Mouse (Mus musculus): ENCODE data around the gene Pou3f3. TPM values are rescaled to one million over a fixed set of nuclear protein-coding genes. Genes with fewer than 3 reads are reported as not detected.

Gene Pou3f3
- polyA plus RNA-seq, 1 experiment = not detected

- no peak overlapping the region for H3K4me3 ChIP-seq (replicated peaks)
- H3K27me3 ChIP-seq (ENCODE audit: control insufficient read depth) = peaks cover 97% of the 10 kb centered on the region
- no peaks in the 10 kb centered on the region for H3K36me3 ChIP-seq (ENCODE audit: control insufficient read depth)
- H3K9me3 ChIP-seq (ENCODE audit: control insufficient read depth, low read length) = no peaks in the 10 kb centered on the region; the same call in 1 of the 2 replicates
- no peaks in the 10 kb centered on the region; the same call in 1 of the 2 replicates for H3K4me1 ChIP-seq (ENCODE audit: control insufficient read depth)
- no peak for TF ChIP-seq TAL1 (IDR thresholded peaks at IDR 0.05; ENCODE audit: low read length)
- no peak for TF ChIP-seq GATA1 (IDR thresholded peaks at IDR 0.05; ENCODE audit: low read length)
Observed at GRCm38 (mm10) chr1:42711456-42712310, 16.1 kb downstream of the Pou3f3 start.

GRCm38 (mm10) chr1:42712311-42712690 lies 16.7 kb downstream of the Pou3f3 start:
- Histone ChIP-seq H3K4me3 (replicated peaks) (no peak overlapping the region), H3K36me3 (ENCODE audit: control insufficient read depth) (no peaks in the 10 kb centered on the region), H3K27me3 (ENCODE audit: control insufficient read depth) (peaks cover 91% of the 10 kb centered on the region), H3K9me3 (ENCODE audit: control insufficient read depth, low read length) (no peaks in the 10 kb centered on the region; the same call in 1 of the 2 replicates), H3K4me1 (ENCODE audit: control insufficient read depth) (no peaks in the 10 kb centered on the region; the same call in 1 of the 2 replicates)
- TF ChIP-seq GATA1 (IDR thresholded peaks at IDR 0.05; ENCODE audit: low read length) (no peak), TAL1 (IDR thresholded peaks at IDR 0.05; ENCODE audit: low read length) (no peak)

- Histone ChIP-seq H3K27me3 (ENCODE audit: control insufficient read depth) (peaks cover 80% of the 10 kb centered on the region), H3K9me3 (ENCODE audit: control insufficient read depth, low read length) (no peaks in the 10 kb centered on the region; the same call in 1 of the 2 replicates), H3K36me3 (ENCODE audit: control insufficient read depth) (no peaks in the 10 kb centered on the region), H3K4me3 (replicated peaks) (no peak overlapping the region), H3K4me1 (ENCODE audit: control insufficient read depth) (no peaks in the 10 kb centered on the region; the same call in 1 of the 2 replicates)
- TF ChIP-seq GATA1 (IDR thresholded peaks at IDR 0.05; ENCODE audit: low read length) (no peak), TAL1 (IDR thresholded peaks at IDR 0.05; ENCODE audit: low read length) (no peak)
Observed at GRCm38 (mm10) chr1:42713104-42713932, 17.8 kb downstream of the Pou3f3 start.

DNA sequence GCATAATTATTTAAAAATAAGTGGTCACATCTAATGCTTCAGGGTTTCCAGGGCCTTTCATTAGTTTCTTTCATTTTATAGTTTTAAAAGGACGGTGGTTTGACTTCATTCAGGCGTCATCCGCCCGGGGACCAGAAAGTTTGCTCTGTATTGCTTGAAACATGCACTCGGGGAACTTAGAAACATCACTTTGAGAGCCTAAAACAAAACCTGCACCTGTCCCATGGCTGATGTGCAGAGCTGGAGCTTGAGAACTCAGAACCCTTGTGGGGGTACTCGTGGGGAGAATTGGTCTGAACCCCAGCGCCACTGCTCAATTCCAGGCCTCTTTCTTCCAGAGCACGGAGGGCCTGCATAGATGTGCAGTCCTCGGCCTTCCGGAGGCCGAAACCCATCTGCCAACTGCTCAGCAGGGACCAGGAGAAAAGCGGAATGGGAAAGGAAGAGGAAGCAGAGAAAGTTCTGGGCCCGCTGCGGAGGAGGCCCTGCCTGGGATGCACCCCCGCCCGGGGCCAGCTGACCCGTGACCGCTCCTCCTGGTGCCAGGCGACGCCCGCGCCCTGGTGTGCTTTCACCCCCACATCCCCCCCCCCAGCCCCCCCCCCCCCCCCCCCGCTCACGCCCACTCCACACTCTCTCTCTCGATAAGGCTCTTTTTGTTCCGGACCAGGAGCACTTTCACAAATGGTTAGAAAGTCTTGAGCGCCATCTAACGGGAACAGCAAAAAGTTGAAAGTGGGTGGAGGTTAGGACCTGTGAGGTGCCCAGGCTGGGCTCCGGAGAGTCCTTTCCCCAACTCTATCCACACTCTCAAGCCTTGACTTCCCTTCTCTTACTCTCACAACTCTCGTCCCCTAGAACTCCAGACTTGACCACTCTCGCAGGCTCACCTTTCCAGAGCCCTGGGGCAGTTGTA lies 18.7 kb downstream of the Pou3f3 start:
- Histone ChIP-seq H3K4me3 (replicated peaks) (no peak overlapping the region), H3K27me3 (ENCODE audit: control insufficient read depth) (peaks cover 79% of the 10 kb centered on the region)

GRCm38 (mm10) chr1:42718549-42718948 lies 23.0 kb downstream of the Pou3f3 start:
- Histone ChIP-seq H3K36me3 (ENCODE audit: control insufficient read depth) (no peaks in the 10 kb centered on the region), H3K4me1 (ENCODE audit: control insufficient read depth) (no peaks in the 10 kb centered on the region; the same call in 1 of the 2 replicates), H3K9me3 (ENCODE audit: control insufficient read depth, low read length) (no peaks in the 10 kb centered on the region), H3K27me3 (ENCODE audit: control insufficient read depth) (peaks cover 37% of the 10 kb centered on the region), H3K4me3 (replicated peaks) (no peak overlapping the region)
- TF ChIP-seq TAL1 (IDR thresholded peaks at IDR 0.05; ENCODE audit: low read length) (no peak), GATA1 (IDR thresholded peaks at IDR 0.05; ENCODE audit: low read length) (no peak)

More for the DNA sequence above, 18.7 kb downstream of the Pou3f3 start:
- TF ChIP-seq TAL1 (IDR thresholded peaks at IDR 0.05; ENCODE audit: low read length) = no peak
- TF ChIP-seq GATA1 (IDR thresholded peaks at IDR 0.05; ENCODE audit: low read length) = no peak
- no peaks in the 10 kb centered on the region; the same call in 1 of the 2 replicates for H3K9me3 ChIP-seq (ENCODE audit: control insufficient read depth, low read length)
- H3K36me3 ChIP-seq (ENCODE audit: control insufficient read depth) = no peaks in the 10 kb centered on the region
- no peaks in the 10 kb centered on the region; the same call in 1 of the 2 replicates for H3K4me1 ChIP-seq (ENCODE audit: control insufficient read depth)

DNA sequence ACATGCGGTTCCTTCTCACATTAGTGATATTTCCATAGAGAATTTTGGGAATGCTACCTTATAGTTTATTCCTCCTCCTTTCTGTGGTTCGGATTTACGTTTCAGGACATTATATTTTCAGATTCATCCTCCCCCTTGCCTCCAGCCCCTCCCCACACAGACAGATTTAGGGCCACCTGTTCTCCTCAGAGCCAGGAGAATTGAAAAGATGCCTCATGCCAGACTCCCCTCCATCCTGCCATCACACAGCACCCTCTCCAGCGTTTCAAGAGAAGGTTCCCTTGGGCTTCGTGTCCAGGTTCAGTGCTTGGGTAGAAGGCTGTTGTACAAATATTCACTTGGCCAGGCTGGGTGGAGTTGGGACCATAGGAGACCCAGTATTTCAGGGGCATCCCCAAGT lies 25.8 kb downstream of the Pou3f3 start:
- Histone ChIP-seq H3K9me3 (ENCODE audit: control insufficient read depth, low read length) (no peaks in the 10 kb centered on the region), H3K4me1 (ENCODE audit: control insufficient read depth) (no peaks in the 10 kb centered on the region), H3K4me3 (replicated peaks) (no peak overlapping the region), H3K27me3 (ENCODE audit: control insufficient read depth) (peaks cover 9% of the 10 kb centered on the region), H3K36me3 (ENCODE audit: control insufficient read depth) (no peaks in the 10 kb centered on the region)
- no peak for TF ChIP-seq GATA1 (IDR thresholded peaks at IDR 0.05; ENCODE audit: low read length)
- no peak for TF ChIP-seq TAL1 (IDR thresholded peaks at IDR 0.05; ENCODE audit: low read length)

DNA sequence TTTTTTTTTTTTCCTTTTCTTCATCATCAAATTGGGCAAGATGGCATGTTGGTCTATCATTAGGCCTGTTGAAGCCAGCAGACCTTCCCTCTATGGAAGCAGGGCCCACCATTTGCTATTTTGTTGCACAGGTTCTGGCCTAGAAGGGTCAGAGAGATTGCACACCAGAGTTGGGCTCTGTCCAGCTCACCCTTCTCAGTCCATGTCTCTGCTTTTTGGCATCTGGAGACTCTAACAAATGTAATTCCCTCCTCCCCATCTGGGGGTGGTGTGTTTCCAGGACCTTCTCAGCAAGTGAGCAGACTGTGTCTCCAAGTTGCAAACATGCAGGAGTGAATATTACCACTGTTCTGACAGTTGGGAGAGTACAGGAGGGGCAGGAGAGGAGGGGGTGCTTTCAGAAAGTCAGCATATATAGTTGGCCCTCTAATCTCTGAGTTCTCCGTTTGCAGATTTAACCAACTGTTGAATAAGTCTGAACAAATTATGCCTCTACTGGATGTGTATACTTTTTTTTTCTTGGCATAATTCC lies 28.3 kb downstream of the Pou3f3 start:
- Histone ChIP-seq H3K4me1 (ENCODE audit: control insufficient read depth) (no peaks in the 10 kb centered on the region), H3K27me3 (ENCODE audit: control insufficient read depth) (peaks cover 5% of the 10 kb centered on the region), H3K9me3 (ENCODE audit: control insufficient read depth, low read length) (no peaks in the 10 kb centered on the region), H3K36me3 (ENCODE audit: control insufficient read depth) (no peaks in the 10 kb centered on the region), H3K4me3 (replicated peaks) (no peak overlapping the region)
- TF ChIP-seq GATA1 (IDR thresholded peaks at IDR 0.05; ENCODE audit: low read length) (no peak), TAL1 (IDR thresholded peaks at IDR 0.05; ENCODE audit: low read length) (no peak)

GRCm38 (mm10) chr1:42724881-42725280 lies 29.3 kb downstream of the Pou3f3 start:
- TF ChIP-seq GATA1 (IDR thresholded peaks at IDR 0.05; ENCODE audit: low read length) = no peak
- TF ChIP-seq TAL1 (IDR thresholded peaks at IDR 0.05; ENCODE audit: low read length) = no peak
- Histone ChIP-seq H3K27me3 (ENCODE audit: control insufficient read depth) (no peaks in the 10 kb centered on the region), H3K36me3 (ENCODE audit: control insufficient read depth) (no peaks in the 10 kb centered on the region), H3K9me3 (ENCODE audit: control insufficient read depth, low read length) (no peaks in the 10 kb centered on the region), H3K4me1 (ENCODE audit: control insufficient read depth) (no peaks in the 10 kb centered on the region), H3K4me3 (replicated peaks) (no peak overlapping the region)
